ENCODE assay signal across 8 mouse cellular contexts in the genomic region with DNA sequence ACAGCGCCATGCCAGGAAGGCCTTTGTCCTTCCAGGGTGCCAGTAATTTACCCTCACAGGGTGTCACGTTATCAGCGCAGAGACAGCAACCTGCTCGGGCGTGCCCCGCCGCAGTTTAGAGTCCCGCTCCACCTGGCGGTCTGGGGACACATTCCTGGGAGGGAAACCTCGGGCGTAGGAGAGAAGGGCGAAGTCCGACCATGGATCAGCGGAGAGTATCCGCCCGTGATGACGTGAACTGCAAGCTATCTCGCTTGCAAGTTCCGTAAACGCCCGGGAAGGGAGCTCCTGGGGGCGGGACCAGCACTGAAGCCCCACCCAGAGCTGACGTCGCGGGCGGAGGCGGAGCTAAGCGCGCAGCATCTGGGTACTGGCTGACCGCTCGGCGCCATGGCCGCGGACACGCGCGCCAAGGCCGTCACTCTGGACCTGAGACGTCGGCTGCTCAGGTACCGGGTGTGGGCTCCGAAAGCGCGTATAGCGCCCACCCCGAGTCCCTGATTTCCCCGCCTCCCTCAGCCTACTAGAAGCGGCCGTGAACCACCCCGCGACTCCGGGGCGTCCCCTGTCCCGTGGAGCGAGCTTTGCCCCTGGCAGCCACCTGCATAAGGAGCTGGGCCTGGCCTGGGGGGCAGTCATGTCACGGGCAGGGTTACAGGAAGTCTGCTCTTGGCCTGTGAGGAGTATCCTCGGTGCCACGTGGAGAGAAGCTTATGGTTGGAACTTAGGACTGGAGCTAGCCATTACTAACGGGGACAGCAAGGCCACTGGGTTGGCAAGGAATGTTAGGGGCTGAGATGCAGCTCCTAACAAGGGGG. TPM values are rescaled to one million over a fixed set of nuclear protein-coding genes. Genes with fewer than 3 reads are reported as not detected.
DNase-seq lines count a peak whose midpoint lies in the region; ATAC-seq and TF ChIP-seq lines count a peak whose summit lies in the region.

A gene (plus strand): TSS at position 327 of the 818 bp plus-strand sequence.

- peak; percentile 96 to 97 for DNase-seq in gastrocnemius, adult 8-10 months (ENCODE audit: low spot score in 2 of 2)
- peak; percentile 88 for DNase-seq in hindlimb bud, embryonic 11.5 days (ENCODE audit: extremely low spot score, low read depth, low spot score)
- peak; percentile 89 to 93 for DNase-seq in left cerebral cortex, adult 8-10 months (ENCODE audit: low spot score in 2 of 2)
- peak; percentile 95 to 96 for DNase-seq in right cerebral cortex, postnatal 10 days (ENCODE audit: low spot score in 2 of 2)
- DNase-seq in urinary bladder, postnatal 25 days (ENCODE audit: low spot score), result peak; percentile 97

- H3K4me1 ChIP-seq in cortical plate, adult 2 months (ENCODE audit: control insufficient read depth, insufficient read depth, low read length), result peaks cover 3% of the 10 kb centered on the region; the same call in 1 of the 2 replicates
- peaks cover 83% of the 10 kb centered on the region for H3K4me1 ChIP-seq in megakaryocyte, embryonic 14.5 days

- H3K36me3 ChIP-seq in megakaryocyte, embryonic 14.5 days (replicated peaks; ENCODE audit: low read length), result peaks cover 42% of the 10 kb centered on the region

- ATAC-seq in activated CD4-positive, CD25-positive, alpha-beta regulatory T cell, adult 4 months, result peak; percentile 87

- no peaks in the 10 kb centered on the region for H3K9me3 ChIP-seq in megakaryocyte, embryonic 14.5 days

- no peaks in the 10 kb centered on the region for H3K27me3 ChIP-seq in megakaryocyte, embryonic 14.5 days (replicated peaks)

- peak; percentile 97 for TF ChIP-seq POLR2A in cortical plate, adult 2 months (IDR thresholded peaks at IDR 0.05; ENCODE audit: extremely low read depth, insufficient read depth, low read length)

- TF ChIP-seq CTCF in cortical plate, adult 2 months (IDR thresholded peaks at IDR 0.05; ENCODE audit: extremely low read depth, insufficient read depth, low read length), result no peak

- H3K4me3 ChIP-seq in cortical plate, adult 2 months (ENCODE audit: insufficient read depth, low read length), result peak within 1 kb of the TSS; percentile 65
- peak within 1 kb of the TSS; percentile 95 for H3K4me3 ChIP-seq in megakaryocyte, embryonic 14.5 days (replicated peaks)

- H3K27ac ChIP-seq in cortical plate, adult 2 months (ENCODE audit: insufficient read depth, low read length), result peak within 1 kb of the TSS; percentile 89

RNA-seq across cellular contexts. Expression of the gene that starts here (rescaled TPM):
- 10 to 100 TPM; 23.9 to 29.7 TPM for polyA plus RNA-seq in activated CD4-positive, CD25-positive, alpha-beta regulatory T cell, adult 4 months (2017; shearing (Covaris generic))
- polyA plus RNA-seq in cortical plate, adult 2 months (2012; rRNA removed), result 9.7 and 10.5 TPM in 2 replicates
- 10 to 100 TPM in 3 of 4 experiments, 1 to 10 TPM in 1; 9.4 to 13.5 (median 12.8) TPM for total RNA-seq in gastrocnemius, adult 8-10 months (2022)
- 1 to 10 TPM; 5.9 to 8.5 (median 6.5) TPM for total RNA-seq in left cerebral cortex, adult 8-10 months (2022)
- polyA plus RNA-seq in megakaryocyte, embryonic 14.5 days (2012; ENCODE audit: insufficient read depth, low replicate concordance), result 10.1 and 21.6 TPM in 2 replicates

Comparison
In these comparisons a context has a peak if more than half of its experiments do, and no peak if none do; other contexts are left out.
1. Peak in every context shown above with its lines: DNase-seq, ATAC-seq, H3K4me3 ChIP-seq and H3K27ac ChIP-seq.